Comparison of ENCODE assay signal across 9 mouse cellular contexts in genomic region chr4:108835496-108835895, GRCm38 (mm10). TPM values are rescaled to one million over a fixed set of nuclear protein-coding genes. Genes with fewer than 3 reads are reported as not detected.
A peak's percentile ranks its signal among the peaks of the same experiment; 100 is the strongest.
DNase-seq lines count a peak whose midpoint lies in the region; ATAC-seq and TF ChIP-seq lines count a peak whose summit lies in the region.
"Had no signal": no experiment of that assay in that cellular context is flagged by ENCODE, and none has a peak within 500 bp of the region (broad histone marks: within the 10 kb centered on the region; RNA-seq: fewer than 3 reads in every experiment).

No protein-coding gene starts in this region.

- no peak for TF ChIP-seq CTCF in CH12.LX (conservative IDR thresholded peaks at IDR 0.05 in 1 of 2, IDR thresholded peaks at IDR 0.05 in 1 of 2; ENCODE audit: low read depth in 2 of 2, low read length in 2 of 2)

- H3K4me3 ChIP-seq in heart, embryonic 11.5 days (ENCODE audit: low read depth, low read length) = peak overlapping the region; percentile 95
- H3K4me3 ChIP-seq in CH12.LX (replicated peaks in 1 of 3; ENCODE audit: low read depth in 2 of 3, low read length in 2 of 3, poor library complexity in 1 of 3) = peak overlapping the region; percentile 72 to 83 (median 76)
- H3K4me3 ChIP-seq in forebrain, embryonic 14.5 days (ENCODE audit: low read depth, low read length) = peak overlapping the region; percentile 94
- peak overlapping the region; percentile 85 for H3K4me3 ChIP-seq in liver, embryonic 15.5 days (replicated peaks)

- WGBS in heart, embryonic 11.5 days (ENCODE audit: insufficient replicate concordance) = 59% methylated on average over 3 of the region's 3 CpGs
- WGBS in forebrain, embryonic 14.5 days = 65% methylated on average over 3 of the region's 3 CpGs
- WGBS in liver, embryonic 15.5 days (ENCODE audit: insufficient replicate concordance) = 54% methylated on average over 3 of the region's 3 CpGs

- TF ChIP-seq POLR2A in CH12.LX (IDR thresholded peaks at IDR 0.05; ENCODE audit: low read depth, low read length) = no peak

- TF ChIP-seq RAD21 in CH12.LX (IDR thresholded peaks at IDR 0.05; ENCODE audit: low read depth, low read length) = no peak

- H3K36me3 ChIP-seq in heart, embryonic 11.5 days (ENCODE audit: control insufficient read depth, insufficient read depth, low read length) = no peaks in the 10 kb centered on the region
- peaks cover 0 to 21% of the 10 kb centered on the region in 2 experiments for H3K36me3 ChIP-seq in CH12.LX (replicated peaks in 1 of 2; ENCODE audit: control insufficient read depth in 1 of 2, insufficient read depth in 1 of 2, low read length in 1 of 2)
- peaks cover 3% of the 10 kb centered on the region; the same call in 1 of the 2 replicates for H3K36me3 ChIP-seq in forebrain, embryonic 14.5 days (ENCODE audit: control insufficient read depth, insufficient read depth, low read length)
- H3K36me3 ChIP-seq in liver, embryonic 15.5 days (replicated peaks) = no peaks in the 10 kb centered on the region

- DNase-seq in heart, postnatal 25 days (ENCODE audit: low spot score) = no peak
- DNase-seq in CH12.LX (ENCODE audit: extremely low read depth) = peak; percentile 29
- no peak for DNase-seq in forebrain, embryonic 14.5 days (ENCODE audit: low spot score)
- DNase-seq in left cerebral cortex, adult 9 months (ENCODE audit: low spot score in 2 of 2) = no peak
- DNase-seq in urinary bladder, postnatal 36 days (ENCODE audit: low spot score in 2 of 2) = no peak
- DNase-seq in left cerebral cortex, postnatal 36 days (ENCODE audit: low spot score in 2 of 2) = no peak

- peak overlapping the region; percentile 98 for H3K27ac ChIP-seq in heart, embryonic 11.5 days (ENCODE audit: low read depth, low read length)
- no peak overlapping the region for H3K27ac ChIP-seq in CH12.LX (ENCODE audit: insufficient read depth, low read depth)
- peak overlapping the region; percentile 96; the same call in 1 of the 2 replicates for H3K27ac ChIP-seq in forebrain, embryonic 14.5 days (ENCODE audit: low read depth, low read length)
- H3K27ac ChIP-seq in liver, embryonic 15.5 days (replicated peaks) = peak overlapping the region; percentile 92; the same call in 1 of the 2 replicates

- H3K4me1 ChIP-seq in heart, embryonic 11.5 days (ENCODE audit: control insufficient read depth, insufficient read depth, low read length) = peaks cover 20% of the 10 kb centered on the region
- peaks cover 0 to 38% of the 10 kb centered on the region in 2 experiments; a peak in 2 of 4 replicates for H3K4me1 ChIP-seq in CH12.LX (ENCODE audit: control insufficient read depth in 1 of 2, insufficient read depth in 2 of 2)
- H3K4me1 ChIP-seq in forebrain, embryonic 14.5 days (ENCODE audit: control insufficient read depth, insufficient read depth, low read length) = peaks cover 30% of the 10 kb centered on the region
- H3K4me1 ChIP-seq in liver, embryonic 15.5 days (replicated peaks) = peaks cover 32% of the 10 kb centered on the region

- in situ Hi-C loops in CH12.LX (cut with MboI; ENCODE audit: low pct_ligation_motif_present, low pct_unique_long_range_greater_than_20kb, low sequenced_read_pairs) = no loop called here

- peak overlapping the region; percentile 84 for H3K4me2 ChIP-seq in heart, embryonic 11.5 days
- peak overlapping the region; percentile 83 for H3K4me2 ChIP-seq in CH12.LX (ENCODE audit: insufficient read depth, low read depth, poor library complexity, severe bottlenecking)
- peak overlapping the region; percentile 67 for H3K4me2 ChIP-seq in forebrain, embryonic 14.5 days (ENCODE audit: low read length)
- H3K4me2 ChIP-seq in liver, embryonic 15.5 days = peak overlapping the region; percentile 98

- H3K9ac ChIP-seq in heart, embryonic 11.5 days (ENCODE audit: low read depth, low read length) = peak overlapping the region; percentile 99
- peak overlapping the region; percentile 98 for H3K9ac ChIP-seq in CH12.LX (ENCODE audit: insufficient read depth, low read depth)
- H3K9ac ChIP-seq in forebrain, embryonic 14.5 days (ENCODE audit: low read length) = peak overlapping the region; percentile 100
- H3K9ac ChIP-seq in liver, embryonic 15.5 days = no peak overlapping the region

- ATAC-seq in heart, embryonic 11.5 days (replicated peaks; ENCODE audit: insufficient number of reproducible peaks, low FRiP score, low TSS enrichment) = no peak
- no peak for ATAC-seq in forebrain, embryonic 14.5 days
- no peak for ATAC-seq in liver, embryonic 15.5 days (ENCODE audit: insufficient read depth)

- no peaks in the 10 kb centered on the region for H3K27me3 ChIP-seq in heart, embryonic 11.5 days (ENCODE audit: control insufficient read depth, insufficient read depth, low read length)
- H3K27me3 ChIP-seq in CH12.LX (replicated peaks) = no peaks in the 10 kb centered on the region
- H3K27me3 ChIP-seq in forebrain, embryonic 14.5 days (replicated peaks; ENCODE audit: control insufficient read depth, insufficient read depth, low read length) = no peaks in the 10 kb centered on the region
- no peaks in the 10 kb centered on the region for H3K27me3 ChIP-seq in liver, embryonic 15.5 days

- no peaks in the 10 kb centered on the region for H3K9me3 ChIP-seq in heart, embryonic 11.5 days (replicated peaks; ENCODE audit: control insufficient read depth, low read length)
- no peaks in the 10 kb centered on the region for H3K9me3 ChIP-seq in CH12.LX (replicated peaks; ENCODE audit: low read length)
- no peaks in the 10 kb centered on the region for H3K9me3 ChIP-seq in forebrain, embryonic 14.5 days (replicated peaks; ENCODE audit: control insufficient read depth, low read length)
- H3K9me3 ChIP-seq in liver, embryonic 15.5 days (replicated peaks) = no peaks in the 10 kb centered on the region

- dilution Hi-C loops in CH12.LX (cut with MboI; ENCODE audit: extremely low pct_ligation_motif_present, extremely low pct_unique_long_range_greater_than_20kb, low sequenced_read_pairs) = no loop called here

- intact Hi-C loops in heart, postnatal 25 days (cut with DNase I) = loop anchor here (2.0 kb wide), 1 partner anchor 13 kb away; the partner anchor contains the start of gene A730015C16Rik
- intact Hi-C loops in left cerebral cortex, postnatal 36 days (cut with DNase I) = no loop called here

- peaks cover 45% of the 10 kb centered on the region for H3K79me2 ChIP-seq in CH12.LX (replicated peaks; ENCODE audit: control insufficient read depth, extremely low read depth, insufficient read depth, poor library complexity, severe bottlenecking)

- no peak for TF ChIP-seq EP300 in CH12.LX (IDR thresholded peaks at IDR 0.05; ENCODE audit: low read length)

TF ChIP-seq in CH12.LX, 34 proteins besides CTCF, POLR2A, EP300 and RAD21 (continues in another document):
- TF ChIP-seq USF1 (IDR thresholded peaks at IDR 0.05; ENCODE audit: low read depth, low read length) = no peak
- no peak for TF ChIP-seq UBTF (IDR thresholded peaks at IDR 0.05; ENCODE audit: low read depth, low read length)
- TF ChIP-seq NELFE (IDR thresholded peaks at IDR 0.05; ENCODE audit: low read depth, low read length) = no peak
- TF ChIP-seq SMC3 (IDR thresholded peaks at IDR 0.05; ENCODE audit: low read depth, low read length) = no peak

RNA-seq across cellular contexts. Expression of gene Txndc12, which starts 1.1 kb away (rescaled TPM):
- 123 and 132 TPM in 2 replicates for polyA plus RNA-seq in heart, embryonic 11.5 days (2014; fragmentation: Nextera tagmentation; extraction: Ambion mirVana)
- 10 to 100 TPM; 31.2 to 35.1 TPM for total RNA-seq in heart, postnatal 25 days (2021)
- total RNA-seq in CH12.LX (2012; rRNA removed) (35.9 and 45.5 TPM in 2 replicates), CH12.LX (2014; rRNA removed) (61.4 and 62.3 TPM in 2 replicates)
- polyA plus RNA-seq in CH12.LX (2012; ENCODE audit: insufficient read length, low read depth) = 44.1 and 52.7 TPM in 2 replicates
- 92.3 and 94.3 TPM in 2 replicates for polyA plus RNA-seq in forebrain, embryonic 14.5 days (2014; fragmentation: Nextera tagmentation; extraction: Ambion mirVana)
- 22.4 and 27.0 TPM in 2 replicates for polyA plus RNA-seq in liver, embryonic 15.5 days (2015; fragmentation: Nextera tagmentation; extraction: Ambion mirVana)
- 10 to 100 TPM; 39.4 to 40.9 TPM for total RNA-seq in left cerebral cortex, postnatal 36 days (2021)

RNA-seq across cellular contexts. Expression of gene Btf3l4, which starts 2.1 kb away (rescaled TPM):
- polyA plus RNA-seq in heart, embryonic 11.5 days (2014; fragmentation: Nextera tagmentation; extraction: Ambion mirVana) = 157 and 162 TPM in 2 replicates
- 10 to 100 TPM; 76.4 to 78.0 TPM for total RNA-seq in heart, postnatal 25 days (2021)
- total RNA-seq in CH12.LX (2012; rRNA removed) (32.1 and 33.3 TPM in 2 replicates), CH12.LX (2014; rRNA removed) (52.7 and 70.5 TPM in 2 replicates)
- polyA plus RNA-seq in CH12.LX (2012; ENCODE audit: insufficient read length, low read depth) = 67.6 and 74.5 TPM in 2 replicates
- 257 and 287 TPM in 2 replicates for polyA plus RNA-seq in forebrain, embryonic 14.5 days (2014; fragmentation: Nextera tagmentation; extraction: Ambion mirVana)
- polyA plus RNA-seq in liver, embryonic 15.5 days (2015; fragmentation: Nextera tagmentation; extraction: Ambion mirVana) = 35.2 and 39.4 TPM in 2 replicates
- 10 to 100 TPM; 87.3 to 92.0 TPM for total RNA-seq in left cerebral cortex, postnatal 36 days (2021)

RNA-seq across cellular contexts. Expression of gene Kti12, which starts 12.1 kb away (rescaled TPM):
- polyA plus RNA-seq in heart, embryonic 11.5 days (2014; fragmentation: Nextera tagmentation; extraction: Ambion mirVana) = 31.3 and 32.4 TPM in 2 replicates
- 10 to 100 TPM; 20.9 to 23.0 TPM for total RNA-seq in heart, postnatal 25 days (2021)
- total RNA-seq in CH12.LX (2012; rRNA removed) (36.1 and 48.4 TPM in 2 replicates), CH12.LX (2014; rRNA removed) (51.4 and 66.0 TPM in 2 replicates)
- 73.8 and 81.3 TPM in 2 replicates for polyA plus RNA-seq in CH12.LX (2012; ENCODE audit: insufficient read length, low read depth)
- polyA plus RNA-seq in forebrain, embryonic 14.5 days (2014; fragmentation: Nextera tagmentation; extraction: Ambion mirVana) = 32.6 and 35.4 TPM in 2 replicates
- 36.6 and 41.1 TPM in 2 replicates for polyA plus RNA-seq in liver, embryonic 15.5 days (2015; fragmentation: Nextera tagmentation; extraction: Ambion mirVana)
- 10 to 100 TPM; 16.4 to 17.0 TPM for total RNA-seq in left cerebral cortex, postnatal 36 days (2021)

RNA-seq across cellular contexts. Expression of gene A730015C16Rik, which starts 12.9 kb away (rescaled TPM):
- polyA plus RNA-seq in heart, embryonic 11.5 days (2014; fragmentation: Nextera tagmentation; extraction: Ambion mirVana) = 0.59 and 1.4 TPM in 2 replicates
- total RNA-seq in heart, postnatal 25 days (2021) = not detected
- total RNA-seq in CH12.LX (2012; rRNA removed) (7.0 and 11.2 TPM in 2 replicates), CH12.LX (2014; rRNA removed) (not detected in 2 replicates)
- polyA plus RNA-seq in CH12.LX (2012; ENCODE audit: insufficient read length, low read depth) = 0.26 and 0.48 TPM in 2 replicates
- polyA plus RNA-seq in forebrain, embryonic 14.5 days (2014; fragmentation: Nextera tagmentation; extraction: Ambion mirVana) = 0.86 and 2.3 TPM in 2 replicates
- 0.24 and 0.29 TPM in 2 replicates for polyA plus RNA-seq in liver, embryonic 15.5 days (2015; fragmentation: Nextera tagmentation; extraction: Ambion mirVana)
- total RNA-seq in left cerebral cortex, postnatal 36 days (2021) = under 1 TPM in 1 of 2 experiments, not detected in 1; 0.35 TPM
- polyA plus RNA-seq: spleen, adult 2 months had no signal

RNA-seq across cellular contexts. Expression of gene Rab3b, which starts 43.4 kb away (rescaled TPM):
- polyA plus RNA-seq in heart, embryonic 11.5 days (2014; fragmentation: Nextera tagmentation; extraction: Ambion mirVana) = 11.1 and 13.3 TPM in 2 replicates
- under 1 TPM; 0.34 to 0.73 TPM for total RNA-seq in heart, postnatal 25 days (2021)
- total RNA-seq in CH12.LX (2012; rRNA removed) = 0.55 and 0.85 TPM in 2 replicates
- total RNA-seq in CH12.LX (2014; rRNA removed) = 0.15 and 0.56 TPM in 2 replicates
- polyA plus RNA-seq in CH12.LX (2012; ENCODE audit: insufficient read length, low read depth) = 0.76 and 0.94 TPM in 2 replicates
- polyA plus RNA-seq in forebrain, embryonic 14.5 days (2014; fragmentation: Nextera tagmentation; extraction: Ambion mirVana) = 79.7 and 87.4 TPM in 2 replicates
- polyA plus RNA-seq in liver, embryonic 15.5 days (2015; fragmentation: Nextera tagmentation; extraction: Ambion mirVana) = 2.1 and 2.8 TPM in 2 replicates
- 10 to 100 TPM; 84.3 to 91.3 TPM for total RNA-seq in left cerebral cortex, postnatal 36 days (2021)
